Mouse (Mus musculus) spleen, adult 18-20 months (tissue): Measurements from ENCODE around the gene Pald1.

Experiments
- DNase-seq, 2 experiments: peaks; one replicate each; pipeline ENCODE4 v3.0.0; 2022; ENCODE audit warnings: mixed read lengths in 2 of 2

Pald1 gene

GRCm38 (mm10) chr10:61383021-61383714, at the start of gene Pald1:
TSS of gene Pald1 (minus strand) at chr10:61383530.
- peak; percentile 21 to 31 for DNase-seq

DNA sequence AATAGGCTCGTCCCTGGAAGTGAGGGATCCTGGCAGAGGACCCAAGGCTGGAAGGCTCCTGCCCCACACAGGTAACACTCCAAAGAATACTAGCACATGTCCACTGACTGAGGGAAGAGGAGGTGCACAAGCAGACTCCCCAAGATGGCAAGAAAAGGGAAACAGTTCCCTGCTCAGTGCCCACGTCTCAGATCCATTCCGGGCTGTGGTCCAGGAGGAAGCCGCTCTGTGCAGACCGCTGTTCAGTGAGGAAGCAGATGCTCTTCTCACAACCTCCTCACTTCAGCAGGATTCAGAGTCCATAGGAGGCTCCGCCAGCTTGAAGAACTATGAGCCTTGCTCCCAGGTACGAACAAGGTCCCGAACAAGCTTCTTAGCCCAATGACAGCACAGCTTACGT, 48.0 kb upstream of the Pald1 start:
- no peak for DNase-seq

GRCm38 (mm10) chr10:61429043-61429442, 45.7 kb upstream of the Pald1 start:
- no peak for DNase-seq

GRCm38 (mm10) chr10:61428416-61428815, 45.1 kb upstream of the Pald1 start:
- no peak for DNase-seq

DNA sequence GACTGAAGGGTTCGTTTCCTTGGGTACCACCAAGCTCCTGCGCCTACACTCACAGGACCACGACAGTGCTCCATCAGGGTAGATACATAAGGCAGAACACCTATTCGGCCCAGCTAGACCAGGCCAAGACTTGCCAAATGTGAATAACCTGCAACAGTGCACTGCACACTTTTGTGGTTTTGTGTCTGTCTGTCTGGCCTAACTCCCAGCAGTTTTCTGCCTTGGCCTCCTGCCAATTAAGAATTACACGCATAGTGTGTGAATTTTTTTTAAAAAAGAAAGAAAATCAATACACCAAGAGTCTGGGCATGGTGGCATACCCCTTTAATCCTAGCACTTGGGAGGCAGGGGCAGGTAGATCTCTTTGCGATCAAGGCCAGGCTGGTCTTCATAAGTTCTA, 44.6 kb upstream of the Pald1 start:
- DNase-seq = no peak

- no peak for DNase-seq
Observed at GRCm38 (mm10) chr10:61426251-61426757, 43.0 kb upstream of the Pald1 start.

DNA sequence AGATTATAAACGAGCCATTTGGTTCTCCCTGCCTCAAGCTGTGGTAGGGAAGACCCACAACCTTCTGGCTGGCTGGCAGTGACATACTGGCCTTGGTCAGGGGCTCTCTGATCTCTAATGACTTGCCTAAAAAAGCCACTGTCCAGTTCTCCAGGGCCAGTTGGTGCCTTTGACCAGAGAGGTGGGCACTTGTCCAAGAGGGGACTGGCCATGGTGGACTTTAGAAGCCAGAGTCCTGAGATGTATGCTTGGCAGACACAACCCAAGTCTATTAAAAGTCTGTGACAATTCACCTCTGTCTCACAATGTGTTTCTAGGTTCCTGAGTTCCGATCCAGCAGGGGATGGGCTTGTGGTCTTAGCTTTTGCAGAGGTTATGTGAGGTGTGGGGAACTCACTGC, 41.7 kb upstream of the Pald1 start:
- no peak for DNase-seq

GRCm38 (mm10) chr10:61424500-61424899, 41.2 kb upstream of the Pald1 start:
- no peak for DNase-seq

- DNase-seq = peak in 1 of 2 experiments; percentile 32
Observed at GRCm38 (mm10) chr10:61423289-61423688, 40.0 kb upstream of the Pald1 start.

GRCm38 (mm10) chr10:61422861-61423260, 39.5 kb upstream of the Pald1 start:
- no peak for DNase-seq

DNA sequence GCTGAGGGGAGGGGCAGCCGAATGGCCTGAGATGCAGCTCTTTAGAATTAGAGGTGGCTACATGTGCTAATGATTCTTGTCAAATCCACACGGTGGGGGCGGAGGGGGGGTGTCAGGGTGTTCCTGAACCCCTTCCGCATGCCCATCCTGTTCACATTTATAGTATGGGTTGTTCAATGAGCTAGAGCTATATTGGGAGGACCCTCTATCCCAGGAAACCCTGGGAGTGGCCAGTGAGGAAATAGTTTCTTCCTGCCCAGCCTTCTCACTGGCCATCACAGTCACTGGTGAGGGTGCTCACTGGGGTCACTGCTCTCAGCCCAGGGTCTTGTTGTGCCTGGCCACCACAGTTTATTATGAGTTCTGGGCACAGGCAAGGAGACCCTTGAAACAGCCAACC, 36.7 kb upstream of the Pald1 start:
- no peak for DNase-seq

- no peak for DNase-seq
Observed at GRCm38 (mm10) chr10:61419146-61419545, 35.8 kb upstream of the Pald1 start.

DNA sequence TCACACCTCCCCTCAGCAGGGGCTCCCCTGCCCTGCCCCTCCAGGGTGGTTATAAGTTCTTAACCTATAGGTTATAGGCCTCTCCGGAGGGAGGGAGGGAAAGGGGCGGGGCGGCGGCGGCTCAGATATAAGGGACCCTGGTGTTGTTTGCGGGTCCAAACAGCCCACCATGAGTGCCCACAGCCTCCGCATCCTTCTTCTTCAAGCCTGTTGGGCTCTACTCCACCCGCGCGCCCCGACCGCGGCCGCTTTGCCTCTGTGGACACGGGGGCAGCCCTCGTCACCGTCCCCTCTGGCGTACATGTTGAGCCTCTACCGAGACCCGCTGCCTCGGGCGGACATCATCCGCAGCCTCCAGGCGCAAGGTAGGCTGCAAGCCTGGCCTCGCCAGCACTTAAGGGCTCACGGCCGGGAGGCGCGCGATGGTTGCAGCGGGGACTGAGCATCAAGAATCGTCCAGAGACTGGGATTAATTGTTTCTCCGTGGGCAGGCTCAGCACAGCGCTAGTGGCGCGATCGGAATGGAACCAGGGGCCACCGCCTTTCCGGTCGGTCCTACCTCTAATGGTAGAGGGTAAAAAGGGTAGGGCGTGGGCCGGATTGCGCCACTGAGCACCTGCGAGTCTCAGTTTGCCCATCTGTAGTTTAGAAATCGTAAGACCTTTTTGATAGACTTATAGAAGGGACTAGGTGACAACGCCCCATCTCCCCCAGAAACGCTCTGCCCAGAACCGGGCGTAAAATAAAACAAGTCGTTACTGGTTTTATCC, 35.0 kb upstream of the Pald1 start:
- no peak for DNase-seq

DNA sequence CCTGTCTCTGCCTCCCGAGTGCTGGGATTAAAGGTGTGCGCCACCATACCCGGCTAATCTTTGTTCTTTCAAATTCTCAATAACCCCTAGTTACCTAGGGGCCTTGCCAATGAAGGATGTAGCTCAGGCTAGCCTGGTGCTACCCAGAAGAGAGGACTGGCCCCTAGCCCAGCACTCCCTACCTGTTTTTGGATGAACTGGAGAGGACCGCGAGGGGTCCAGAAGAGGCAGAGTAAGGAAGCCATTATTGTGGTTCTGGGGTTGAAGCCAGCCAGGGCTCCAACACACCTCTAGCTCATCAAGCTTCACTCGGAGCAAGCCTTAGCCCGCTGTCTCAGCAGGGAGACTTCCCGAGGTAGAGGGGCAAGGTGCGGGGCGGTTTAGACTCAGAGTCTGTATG, 34.3 kb upstream of the Pald1 start, which contains the start of gene Nodal:
Gene Nodal (plus strand): TSS at position 301 of the 400 bp plus-strand sequence.
- DNase-seq = no peak

- no peak for DNase-seq
Observed at GRCm38 (mm10) chr10:61417046-61417445, 33.7 kb upstream of the Pald1 start.

DNA sequence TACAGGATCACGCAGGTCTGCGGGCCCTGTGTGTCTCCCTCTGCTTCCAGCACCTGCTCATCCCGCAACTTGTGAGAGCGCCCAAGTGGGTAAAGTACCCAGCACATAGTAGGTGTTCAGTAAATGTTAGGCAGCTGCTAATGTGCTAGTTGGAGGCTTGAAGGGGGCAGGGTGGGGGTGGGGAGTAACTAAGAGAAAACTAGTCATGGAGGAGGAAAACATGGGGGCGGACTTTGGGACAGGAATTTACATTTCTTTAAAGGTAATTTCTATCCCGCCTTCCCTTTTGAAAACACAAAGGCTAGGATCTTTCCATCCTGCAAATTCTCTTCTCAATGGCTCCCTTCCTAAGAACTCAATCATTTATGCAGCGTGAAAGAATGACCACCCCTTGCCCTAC, 33.2 kb upstream of the Pald1 start:
- DNase-seq = no peak

DNA sequence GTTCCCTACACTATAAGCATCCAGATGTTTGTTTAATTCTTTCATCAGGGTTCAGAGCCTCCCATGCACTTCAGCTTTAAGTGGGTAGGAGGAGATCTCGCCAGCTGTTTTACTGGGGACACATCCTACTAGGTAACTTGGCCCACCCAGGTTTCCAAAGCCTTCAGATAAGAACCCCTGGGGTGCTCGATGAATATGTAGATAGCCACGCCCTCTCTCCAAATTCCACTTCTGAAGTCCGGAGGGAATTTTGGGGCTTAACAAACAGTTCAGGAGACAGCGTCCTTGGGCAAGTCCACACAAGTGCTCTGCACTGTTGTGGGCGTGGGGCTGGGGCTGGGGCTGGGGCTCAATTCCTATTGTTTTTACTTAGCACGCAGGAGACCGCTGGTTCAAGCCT, 32.6 kb upstream of the Pald1 start:
- no peak for DNase-seq

GRCm38 (mm10) chr10:61415240-61415639, 31.9 kb upstream of the Pald1 start:
- DNase-seq = no peak

GRCm38 (mm10) chr10:61412910-61413625, 29.7 kb upstream of the Pald1 start:
- DNase-seq = no peak

DNA sequence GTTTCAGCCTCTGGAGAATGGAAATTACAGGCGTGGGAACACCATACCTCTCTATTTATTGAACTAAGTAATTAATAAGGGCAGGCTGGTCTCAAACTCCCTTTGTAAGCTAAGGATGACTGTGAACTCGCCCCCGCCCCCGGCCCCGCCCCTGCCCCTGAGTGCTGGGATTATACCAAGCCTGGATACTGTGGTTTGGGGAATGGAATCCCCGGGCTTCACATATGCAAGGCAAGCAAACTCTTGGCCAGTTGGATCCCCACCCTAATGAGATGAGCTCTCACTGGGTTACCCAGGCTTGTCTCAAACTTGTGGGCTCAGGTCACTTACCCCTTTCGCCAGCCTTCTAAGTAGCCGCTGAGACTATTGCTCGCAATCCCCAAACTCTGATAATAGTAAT, 26.9 kb upstream of the Pald1 start:
- no peak for DNase-seq

GRCm38 (mm10) chr10:61409776-61410175, 26.4 kb upstream of the Pald1 start:
- no peak for DNase-seq

DNA sequence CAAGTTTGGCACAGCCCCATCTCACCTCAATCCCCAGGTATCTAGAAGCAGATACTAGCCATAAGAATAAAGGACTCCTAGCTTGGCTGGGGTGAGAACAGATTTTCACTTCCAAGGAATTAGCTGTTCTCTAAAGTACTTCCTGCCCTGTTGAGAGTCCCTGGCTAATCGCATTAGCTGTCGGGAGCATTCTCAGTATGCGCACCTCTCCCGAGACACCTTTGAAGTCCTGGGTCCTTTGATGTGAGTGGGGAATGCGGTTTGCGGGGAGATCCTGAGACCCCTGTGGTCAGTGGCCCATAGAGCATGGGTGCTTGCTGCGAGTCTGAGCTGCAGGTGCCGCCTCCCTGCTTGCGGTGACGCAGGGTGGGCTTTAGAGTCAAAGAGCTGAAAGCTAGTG, 22.6 kb upstream of the Pald1 start:
- DNase-seq = no peak

- DNase-seq = no peak
Observed at GRCm38 (mm10) chr10:61402911-61403310, 19.6 kb upstream of the Pald1 start.

- no peak for DNase-seq
Observed at GRCm38 (mm10) chr10:61402480-61402879, 19.1 kb upstream of the Pald1 start.
